Mouse (Mus musculus): ENCODE results near the gene Nin. TPM values are rescaled to one million over a fixed set of nuclear protein-coding genes. Genes with fewer than 3 reads are reported as not detected.

The Nin gene
- polyA plus RNA-seq, 1 experiment: 38.5 TPM

GRCm38 (mm10) chr12:70085351-70085750 is 28.2 kb downstream of the Nin start:
- DNase-seq (ENCODE audit: extremely low spot score in 1 of 2, low spot score in 1 of 2): no peak

GRCm38 (mm10) chr12:70084198-70084597 is 29.3 kb downstream of the Nin start:
- DNase-seq (ENCODE audit: extremely low spot score in 1 of 2, low spot score in 1 of 2): no peak

- no peak for DNase-seq (ENCODE audit: extremely low spot score in 1 of 2, low spot score in 1 of 2)
These were observed 29.8 kb downstream of the Nin start for GRCm38 (mm10) chr12:70083737-70084136.

GRCm38 (mm10) chr12:70082935-70083532 is 30.5 kb downstream of the Nin start:
- DNase-seq (ENCODE audit: extremely low spot score in 1 of 2, low spot score in 1 of 2): no peak

- DNase-seq (ENCODE audit: extremely low spot score in 1 of 2, low spot score in 1 of 2): no peak
These were observed 31.0 kb downstream of the Nin start for GRCm38 (mm10) chr12:70082485-70082884.

- DNase-seq (ENCODE audit: extremely low spot score in 1 of 2, low spot score in 1 of 2): no peak
These were observed 35.0 kb downstream of the Nin start for GRCm38 (mm10) chr12:70078471-70079025.

- peak; percentile 27 to 65 for DNase-seq (ENCODE audit: extremely low spot score in 1 of 2, low spot score in 1 of 2)
These were observed 37.0 kb downstream of the Nin start for GRCm38 (mm10) chr12:70076493-70076892.

- DNase-seq (ENCODE audit: extremely low spot score in 1 of 2, low spot score in 1 of 2): no peak
These were observed 38.5 kb downstream of the Nin start for GRCm38 (mm10) chr12:70075001-70075400.

GRCm38 (mm10) chr12:70070888-70071287 is 42.6 kb downstream of the Nin start:
- no peak for DNase-seq (ENCODE audit: extremely low spot score in 1 of 2, low spot score in 1 of 2)

- no peak for DNase-seq (ENCODE audit: extremely low spot score in 1 of 2, low spot score in 1 of 2)
These were observed 43.2 kb downstream of the Nin start for GRCm38 (mm10) chr12:70070306-70070705.

- DNase-seq (ENCODE audit: extremely low spot score in 1 of 2, low spot score in 1 of 2): no peak
These were observed 44.8 kb downstream of the Nin start for GRCm38 (mm10) chr12:70068647-70069257.

GRCm38 (mm10) chr12:70067849-70068248 is 45.7 kb downstream of the Nin start:
- peak in 1 of 2 experiments; percentile 75 for DNase-seq (ENCODE audit: extremely low spot score in 1 of 2, low spot score in 1 of 2)

GRCm38 (mm10) chr12:70062114-70062513 is 51.4 kb downstream of the Nin start:
- peak in 1 of 2 experiments; percentile 74 for DNase-seq (ENCODE audit: extremely low spot score in 1 of 2, low spot score in 1 of 2)

- DNase-seq (ENCODE audit: extremely low spot score in 1 of 2, low spot score in 1 of 2): no peak
These were observed 54.3 kb downstream of the Nin start for GRCm38 (mm10) chr12:70058956-70059851.

- DNase-seq (ENCODE audit: extremely low spot score in 1 of 2, low spot score in 1 of 2): no peak
These were observed 62.8 kb downstream of the Nin start for GRCm38 (mm10) chr12:70050699-70051098.

- DNase-seq (ENCODE audit: extremely low spot score in 1 of 2, low spot score in 1 of 2): no peak
These were observed 64.8 kb downstream of the Nin start for GRCm38 (mm10) chr12:70048741-70049140.

- DNase-seq (ENCODE audit: extremely low spot score in 1 of 2, low spot score in 1 of 2): no peak
These were observed 66.2 kb downstream of the Nin start for GRCm38 (mm10) chr12:70047281-70047680.

GRCm38 (mm10) chr12:70044353-70044752 is 69.2 kb downstream of the Nin start:
- DNase-seq (ENCODE audit: extremely low spot score in 1 of 2, low spot score in 1 of 2): no peak

GRCm38 (mm10) chr12:70043421-70043820 is 70.1 kb downstream of the Nin start:
- DNase-seq (ENCODE audit: extremely low spot score in 1 of 2, low spot score in 1 of 2): peak; percentile 83

- no peak for DNase-seq (ENCODE audit: extremely low spot score in 1 of 2, low spot score in 1 of 2)
These were observed 72.5 kb downstream of the Nin start for GRCm38 (mm10) chr12:70040981-70041380.

GRCm38 (mm10) chr12:70036722-70037305 is 76.7 kb downstream of the Nin start:
- DNase-seq (ENCODE audit: extremely low spot score in 1 of 2, low spot score in 1 of 2): no peak

All from frontal cortex, adult 2 months (tissue).